Mouse (Mus musculus): ENCODE data around the gene Cip2a. TPM values are rescaled to one million over a fixed set of nuclear protein-coding genes. Genes with fewer than 3 reads are reported as not detected.

The Cip2a gene
- total RNA-seq, 2 experiments from 2014 or later: 7.9 to 8.9 TPM

Other genes with a start within 250 kb of the Cip2a start
- under 1 TPM in 1 of 2 experiments, not detected in 1; 0.45 TPM for gene Trat1, start 222.2 kb upstream of the Cip2a start, total RNA-seq (2021)
- not detected for gene Retnlb, start 177.3 kb upstream of the Cip2a start, total RNA-seq (2021)
- gene Retnla, start 151.6 kb upstream of the Cip2a start, total RNA-seq (2021): 1 to 10 TPM; 1.1 to 1.7 TPM
- gene Retnlg, start 121.6 kb upstream of the Cip2a start, total RNA-seq (2021): under 1 TPM; 0.79 to 0.97 TPM
- gene Dzip3, start within 50 bp of the Cip2a start, total RNA-seq (2021): 10 to 100 TPM in 1 of 2 experiments, 1 to 10 TPM in 1; 8.5 to 10.2 TPM
- not detected for gene Myh15, start 63.3 kb downstream of the Cip2a start, total RNA-seq (2021)

Measured in heart, postnatal 10 days (tissue).